Mouse (Mus musculus) myocyte (in vitro differentiated cells): ENCODE results near the gene Oat.

Source experiments
- CEBPB ChIP-seq: IDR thresholded peaks from 2 replicates; pipeline ENCODE4 v1.6.1; 2011; ENCODE audit warnings: mild to moderate bottlenecking, moderate library complexity; ENCODE audit not compliant: poor library complexity, insufficient read depth, severe bottlenecking
- E2F4 ChIP-seq: IDR thresholded peaks from one replicate; pipeline ENCODE4 v1.6.1; 2011; ENCODE audit warnings: mild to moderate bottlenecking, control low read depth, moderate library complexity; ENCODE audit not compliant: insufficient read depth
- MAX ChIP-seq: IDR thresholded peaks from one replicate; pipeline ENCODE4 v1.6.1; 2011; ENCODE audit warnings: low read depth, mild to moderate bottlenecking, control low read depth
- MYOD1 ChIP-seq, 3 experiments: IDR thresholded peaks; one replicate each; pipeline ENCODE4 v1.6.1; 2011; ENCODE audit warnings: control low read depth in 2 of 3, low read depth in 2 of 3, mild to moderate bottlenecking in 2 of 3, moderate library complexity in 1 of 3; ENCODE audit not compliant: insufficient read length in 2 of 3, control insufficient read depth in 1 of 3
- MYOG ChIP-seq, 3 experiments: IDR thresholded peaks; one replicate each; pipeline ENCODE4 v1.6.1; 2011; ENCODE audit warnings: control low read depth in 2 of 3, low read depth in 2 of 3, mild to moderate bottlenecking in 2 of 3; ENCODE audit not compliant: insufficient read length in 2 of 3, control insufficient read depth in 1 of 3, insufficient read depth in 1 of 3
- POLR2A ChIP-seq: IDR thresholded peaks from one replicate; pipeline ENCODE4 v1.6.1; 2011; ENCODE audit warnings: low read depth, mild to moderate bottlenecking, control low read depth, moderate library complexity; ENCODE audit not compliant: insufficient read length
- POLR2AphosphoS2 ChIP-seq: IDR thresholded peaks from one replicate; pipeline ENCODE4 v1.6.1; 2011; ENCODE audit warnings: low read depth, control low read depth; ENCODE audit not compliant: insufficient read length
- REST ChIP-seq: IDR thresholded peaks from one replicate; pipeline ENCODE4 v1.6.1; 2011; ENCODE audit warnings: mild to moderate bottlenecking, control low read depth, moderate library complexity; ENCODE audit not compliant: insufficient read depth, insufficient read length
- TCF12 ChIP-seq: IDR thresholded peaks from one replicate; pipeline ENCODE4 v1.6.1; 2011; ENCODE audit warnings: mild to moderate bottlenecking, control low read depth; ENCODE audit not compliant: poor library complexity, insufficient read depth, severe bottlenecking
- USF1 ChIP-seq: IDR thresholded peaks from one replicate; pipeline ENCODE4 v1.6.1; 2011; ENCODE audit warnings: low read depth, mild to moderate bottlenecking, control low read depth, moderate library complexity

GRCm38 (mm10) chr7:132570071-132570470 is 6.1 kb downstream of the Oat start:
- TF ChIP-seq MAX (no peak), REST (no peak), POLR2A (no peak), TCF12 (no peak), E2F4 (no peak), MYOD1 (IDR thresholded peaks at IDR 0.05; ENCODE audit: control insufficient read depth in 1 of 3, insufficient read length in 2 of 3, low read depth in 2 of 3) (no peak), CEBPB (no peak), POLR2AphosphoS2 (no peak), MYOG (IDR thresholded peaks at IDR 0.05; ENCODE audit: control insufficient read depth in 1 of 3, insufficient read depth in 1 of 3, insufficient read length in 2 of 3, low read depth in 2 of 3) (no peak), USF1 (no peak)
